Mouse (Mus musculus): Measurements from ENCODE around the gene Cyp1a1. TPM values are rescaled to one million over a fixed set of nuclear protein-coding genes. Genes with fewer than 3 reads are reported as not detected.
"Not testable (repeated sequence)": the region's sequence is repeated elsewhere in the genome, so short reads cannot be mapped to it uniquely, and the experiment has no call there.

Gene Cyp1a1
- total RNA-seq, 2 experiments from 2014 or later, result 0.36 to 0.53 TPM

GRCm38 (mm10) chr9:57686011-57686410 lies 1.7 kb upstream of the Cyp1a1 start:
- Histone ChIP-seq H3K27ac (no peak overlapping the region), H3K4me3 (no peak overlapping the region)
- intact Hi-C loops (cut with DNase I), result no loop called here
- no peak for DNase-seq
- TF ChIP-seq CTCF (IDR thresholded peaks at IDR 0.05), result no peak

GRCm38 (mm10) chr9:57688158-57688557 lies 430 bp downstream of the Cyp1a1 start:
- TF ChIP-seq CTCF (IDR thresholded peaks at IDR 0.05), result peak; percentile 48
- Histone ChIP-seq H3K4me3 (no peak overlapping the region), H3K27ac (no peak overlapping the region)
- no peak for DNase-seq
- intact Hi-C loops (cut with DNase I), result no loop called here

GRCm38 (mm10) chr9:57688606-57689005 lies 878 bp downstream of the Cyp1a1 start:
- no peak for DNase-seq
- no peak overlapping the region for H3K27ac ChIP-seq
- no peak overlapping the region for H3K4me3 ChIP-seq
- intact Hi-C loops (cut with DNase I), result no loop called here
- TF ChIP-seq CTCF (IDR thresholded peaks at IDR 0.05), result no peak

- DNase-seq, result no peak
- H3K4me3 ChIP-seq, result no peak overlapping the region
- intact Hi-C loops (cut with DNase I), result no loop called here
- peak overlapping the region; percentile 35; the same call in 1 of the 2 replicates for H3K27ac ChIP-seq
- TF ChIP-seq CTCF (IDR thresholded peaks at IDR 0.05), result no peak
Measured at GRCm38 (mm10) chr9:57694108-57694507, 6.4 kb downstream of the Cyp1a1 start.

GRCm38 (mm10) chr9:57696380-57697285 lies 8.9 kb downstream of the Cyp1a1 start:
- peak overlapping the region; percentile 59 for H3K27ac ChIP-seq
- intact Hi-C loops (cut with DNase I), result no loop called here
- TF ChIP-seq CTCF (IDR thresholded peaks at IDR 0.05), result no peak
- DNase-seq, result peak; percentile 81
- peak overlapping the region; percentile 74 for H3K4me3 ChIP-seq

- Histone ChIP-seq H3K4me3 (no peak overlapping the region), H3K27ac (no peak overlapping the region)
- no peak for DNase-seq
- no peak for TF ChIP-seq CTCF (IDR thresholded peaks at IDR 0.05)
- intact Hi-C loops (cut with DNase I), result no loop called here
Measured at GRCm38 (mm10) chr9:57697380-57697779, 9.7 kb downstream of the Cyp1a1 start.

GRCm38 (mm10) chr9:57698466-57699150 lies 10.9 kb downstream of the Cyp1a1 start:
- DNase-seq, result no peak
- intact Hi-C loops (cut with DNase I), result no loop called here
- Histone ChIP-seq H3K4me3 (no peak overlapping the region), H3K27ac (peak overlapping the region; percentile 20; the same call in 1 of the 2 replicates)
- TF ChIP-seq CTCF (IDR thresholded peaks at IDR 0.05), result no peak

GRCm38 (mm10) chr9:57706496-57706895 lies 18.8 kb downstream of the Cyp1a1 start:
- no peak for DNase-seq
- Histone ChIP-seq H3K4me3 (no peak overlapping the region), H3K27ac (no peak overlapping the region)
- intact Hi-C loops (cut with DNase I), result no loop called here
- TF ChIP-seq CTCF (IDR thresholded peaks at IDR 0.05), result no peak

GRCm38 (mm10) chr9:57708068-57708719 lies 20.5 kb downstream of the Cyp1a1 start, which contains the start of gene Edc3:
Gene Edc3, plus strand, starts transcription at chr9:57708540.
- peak within 1 kb of the TSS; percentile 92 for H3K4me3 ChIP-seq
- intact Hi-C loops (cut with DNase I), result no loop called here
- peak; percentile 92 for DNase-seq
- TF ChIP-seq CTCF (IDR thresholded peaks at IDR 0.05), result no peak
- peak within 1 kb of the TSS; percentile 99 for H3K27ac ChIP-seq

GRCm38 (mm10) chr9:57708720-57709274 lies 21.1 kb downstream of the Cyp1a1 start:
- Histone ChIP-seq H3K27ac (peak overlapping the region; percentile 99), H3K4me3 (peak overlapping the region; percentile 92)
- no peak for TF ChIP-seq CTCF (IDR thresholded peaks at IDR 0.05)
- DNase-seq, result peak; percentile 54
- intact Hi-C loops (cut with DNase I), result no loop called here

GRCm38 (mm10) chr9:57710214-57710613 lies 22.5 kb downstream of the Cyp1a1 start:
- intact Hi-C loops (cut with DNase I); DNase-seq; H3K4me3 ChIP-seq: not testable (repeated sequence)
- peak overlapping the region; percentile 40; the same call in 1 of the 2 replicates for H3K27ac ChIP-seq

GRCm38 (mm10) chr9:57712194-57712593 lies 24.5 kb downstream of the Cyp1a1 start:
- TF ChIP-seq CTCF (IDR thresholded peaks at IDR 0.05), result peak; percentile 60
- intact Hi-C loops (cut with DNase I), result no loop called here
- Histone ChIP-seq H3K27ac (no peak overlapping the region), H3K4me3 (no peak overlapping the region)
- DNase-seq, result no peak
